Mouse (Mus musculus) neutrophil, adult 5-6 weeks (primary cell): ENCODE results near the gene Ubap2l. TPM values are rescaled to one million over a fixed set of nuclear protein-coding genes. Genes with fewer than 3 reads are reported as not detected.
A peak's percentile ranks its signal among the peaks of the same experiment; 100 is the strongest.

Source experiments
- ATAC-seq: fragments of 151-379, 151-347 bp; 2 replicates; pipeline ENCODE4 v1.8.0; 2017; ENCODE audit warnings: mild to moderate bottlenecking, moderate TSS enrichment; ENCODE audit not compliant: insufficient number of reproducible peaks, poor library complexity, low FRiP score, severe bottlenecking; ENCODE audit errors: extremely low read depth
- total RNA-seq: library from RNA; stranded (forward); fragments of 200-1000 nt; gene quantifications from 2 replicates; pipeline ENCODE4 v1.2.3, GENCODE M21; 2017

The Ubap2l gene
- total RNA-seq, result 186 and 235 TPM in 2 replicates

GRCm38 (mm10) chr3:90052351-90053241 is at the start of gene Ubap2l:
Gene Ubap2l (minus strand): TSS chr3:90052628.
- ATAC-seq, result peak; percentile 93

GRCm38 (mm10) chr3:90101673-90102072 is 49.2 kb upstream of the Ubap2l start:
- ATAC-seq, result no peak

GRCm38 (mm10) chr3:90101010-90101409 is 48.6 kb upstream of the Ubap2l start:
- no peak for ATAC-seq

DNA sequence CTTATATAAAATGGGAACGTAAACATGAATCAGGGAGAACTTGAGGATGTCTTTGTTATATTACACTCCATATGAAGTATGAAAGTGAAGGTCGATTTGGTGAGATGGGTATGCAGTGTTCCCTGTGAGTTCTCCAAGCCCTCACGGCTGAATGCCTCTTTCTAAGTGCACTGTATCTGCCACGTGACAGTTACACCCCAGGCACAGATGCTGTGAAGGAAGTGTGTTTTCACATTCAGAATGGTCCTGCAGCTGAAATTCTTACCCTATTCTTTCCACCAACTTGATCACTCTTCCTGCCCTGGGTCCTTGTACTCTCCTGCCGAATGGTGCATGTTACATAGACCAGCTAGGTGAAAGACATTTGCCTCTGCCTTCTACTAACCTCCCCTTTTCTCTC is 45.5 kb upstream of the Ubap2l start:
- ATAC-seq, result no peak

GRCm38 (mm10) chr3:90094453-90094852 is 42.0 kb upstream of the Ubap2l start:
- no peak for ATAC-seq

DNA sequence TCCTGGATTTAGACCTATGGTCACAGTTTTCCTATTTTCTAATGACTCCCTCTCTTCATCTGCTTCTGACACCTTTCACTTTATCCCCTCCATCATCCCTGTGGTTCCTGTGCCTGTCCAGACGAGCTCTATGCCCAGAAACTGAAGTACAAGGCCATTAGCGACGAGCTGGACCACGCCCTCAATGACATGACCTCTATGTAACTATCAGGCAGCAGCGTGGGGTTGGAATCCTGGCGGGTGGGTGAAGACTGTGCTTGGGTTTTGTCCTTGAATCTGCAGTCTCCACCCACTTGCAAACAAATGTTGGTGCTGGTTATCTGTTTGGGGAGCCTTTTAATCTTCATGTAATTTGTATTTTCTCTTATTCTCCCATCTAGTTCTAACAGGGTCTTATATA is 38.5 kb upstream of the Ubap2l start:
- no peak for ATAC-seq

- ATAC-seq, result no peak
These were observed 36.2 kb upstream of the Ubap2l start for GRCm38 (mm10) chr3:90088617-90089016.

DNA sequence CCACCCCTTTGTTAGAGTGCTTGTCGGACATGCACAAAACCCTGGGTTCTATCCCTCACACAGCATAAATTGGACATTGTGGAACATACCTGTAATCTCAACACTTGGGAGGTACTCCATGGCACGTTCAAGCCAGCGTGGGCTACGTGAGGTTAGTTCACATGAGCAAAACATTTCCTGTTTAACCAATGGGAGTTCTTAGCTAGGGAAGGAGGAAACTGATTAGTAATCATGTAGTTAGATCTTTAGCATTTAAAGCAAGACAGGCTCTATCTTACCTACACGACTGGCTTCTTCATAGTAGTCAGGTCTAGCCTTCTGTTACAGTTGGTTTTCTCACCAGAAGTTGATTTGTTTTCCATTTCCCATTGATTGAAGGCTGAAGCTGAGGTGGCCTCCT is 33.6 kb upstream of the Ubap2l start:
- no peak for ATAC-seq

DNA sequence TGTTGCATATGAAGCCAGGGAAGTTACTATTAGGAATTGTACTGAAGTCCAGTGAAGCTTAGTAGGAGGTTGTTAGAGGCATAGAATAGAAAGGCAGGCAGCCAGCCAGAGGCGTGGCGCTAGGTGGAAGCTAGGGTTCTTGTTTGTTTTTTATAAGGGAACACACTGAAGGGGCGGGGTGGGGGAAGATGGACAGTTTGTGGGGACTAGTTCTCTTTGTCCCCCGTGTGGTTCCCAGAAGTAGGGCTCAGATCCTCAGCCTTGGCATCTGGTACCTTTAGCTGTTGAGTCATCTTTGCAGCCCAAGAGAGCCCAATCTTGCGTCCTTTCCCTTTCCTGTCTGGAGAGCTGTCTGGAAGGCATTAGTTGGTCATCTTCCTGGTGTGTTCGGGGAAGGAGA is 32.9 kb upstream of the Ubap2l start:
- no peak for ATAC-seq

DNA sequence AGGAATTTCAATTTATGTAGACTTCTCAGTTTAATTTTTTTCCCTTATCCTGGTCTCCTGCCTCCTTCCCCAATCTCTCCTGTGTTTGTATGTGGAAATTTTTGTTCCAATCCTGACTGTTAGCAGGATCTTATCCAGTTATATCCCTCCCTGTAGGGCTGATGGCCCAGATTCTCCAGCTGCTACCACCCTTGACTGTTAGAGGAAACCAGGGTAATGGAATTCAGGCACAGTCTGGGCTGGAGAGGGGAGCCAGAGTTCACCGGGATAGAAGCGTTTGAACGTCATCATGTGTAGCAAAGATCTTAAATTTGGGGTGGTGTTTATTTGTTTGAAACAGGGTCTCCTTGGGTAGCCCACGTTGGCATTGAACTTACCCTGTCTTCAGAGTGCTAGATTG is 32.4 kb upstream of the Ubap2l start:
- no peak for ATAC-seq

- ATAC-seq, result no peak
These were observed 31.4 kb upstream of the Ubap2l start for GRCm38 (mm10) chr3:90083698-90084324.

DNA sequence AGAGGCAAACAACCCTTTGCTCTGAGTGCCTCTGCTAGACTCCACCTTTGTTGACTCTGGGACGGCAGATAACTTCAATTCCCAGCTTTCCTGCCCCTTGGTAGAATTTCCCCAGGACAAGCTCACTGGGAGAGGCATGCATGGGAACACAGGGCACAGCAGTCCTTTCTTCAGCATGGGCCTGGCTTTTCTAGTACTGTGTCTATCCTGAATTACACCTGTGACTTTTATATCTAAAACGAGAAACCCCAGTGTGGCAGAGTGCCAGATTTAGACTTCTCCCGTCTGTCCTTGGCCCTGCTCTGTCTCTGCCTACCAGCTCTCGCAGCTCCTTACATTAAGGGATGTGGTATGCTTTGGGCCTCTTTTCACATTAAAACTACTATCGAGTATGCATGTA is 30.6 kb upstream of the Ubap2l start:
- no peak for ATAC-seq

GRCm38 (mm10) chr3:90081365-90082240 is 29.2 kb upstream of the Ubap2l start:
- ATAC-seq, result peak; percentile 40

- ATAC-seq, result no peak
These were observed 28.1 kb upstream of the Ubap2l start for GRCm38 (mm10) chr3:90080498-90080863.

DNA sequence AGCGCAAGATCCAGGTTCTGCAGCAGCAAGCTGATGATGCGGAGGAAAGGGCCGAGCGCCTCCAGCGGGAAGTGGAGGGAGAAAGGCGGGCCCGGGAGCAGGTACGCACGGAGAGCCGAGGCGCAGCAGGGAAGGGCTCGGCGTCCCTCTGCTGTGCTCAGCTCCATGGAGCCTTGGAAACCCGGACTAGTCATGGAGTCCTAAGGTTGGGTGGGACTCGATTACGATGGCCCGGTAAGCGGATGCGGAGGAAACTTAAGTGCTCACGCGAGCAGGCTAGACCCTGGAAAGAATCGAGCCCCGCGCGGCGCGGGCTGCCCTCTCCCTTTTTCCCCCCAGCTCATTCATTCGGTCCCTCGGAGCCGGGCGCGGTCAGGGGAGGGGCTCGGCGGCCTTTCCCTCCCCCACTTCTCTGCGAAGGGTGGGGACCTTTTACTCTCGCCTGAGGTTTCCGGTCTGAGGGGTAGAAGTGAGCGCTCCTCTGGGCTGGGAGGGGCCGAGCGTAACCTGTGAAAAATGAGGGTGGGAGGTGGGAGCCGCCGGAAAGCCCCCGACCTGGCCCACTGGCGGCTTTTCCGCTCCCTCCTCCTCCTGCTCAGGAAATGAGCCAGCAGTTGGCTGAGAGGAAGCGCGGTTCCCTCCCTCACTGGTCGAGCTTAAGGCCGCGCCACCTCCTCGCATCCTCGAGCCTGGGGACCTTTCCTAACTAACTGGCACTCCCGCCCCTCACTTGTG is 27.5 kb upstream of the Ubap2l start:
- peak; percentile 37 for ATAC-seq

GRCm38 (mm10) chr3:90079133-90079762 is 26.8 kb upstream of the Ubap2l start:
- peak; percentile 87 for ATAC-seq

- no peak for ATAC-seq
These were observed 25.8 kb upstream of the Ubap2l start for GRCm38 (mm10) chr3:90078224-90078623.

- ATAC-seq, result 0 out of 2 replicates have a peak, but pooled peaks have one; percentile 21
These were observed 24.7 kb upstream of the Ubap2l start for GRCm38 (mm10) chr3:90076921-90077716.
